In the genomic region with DNA sequence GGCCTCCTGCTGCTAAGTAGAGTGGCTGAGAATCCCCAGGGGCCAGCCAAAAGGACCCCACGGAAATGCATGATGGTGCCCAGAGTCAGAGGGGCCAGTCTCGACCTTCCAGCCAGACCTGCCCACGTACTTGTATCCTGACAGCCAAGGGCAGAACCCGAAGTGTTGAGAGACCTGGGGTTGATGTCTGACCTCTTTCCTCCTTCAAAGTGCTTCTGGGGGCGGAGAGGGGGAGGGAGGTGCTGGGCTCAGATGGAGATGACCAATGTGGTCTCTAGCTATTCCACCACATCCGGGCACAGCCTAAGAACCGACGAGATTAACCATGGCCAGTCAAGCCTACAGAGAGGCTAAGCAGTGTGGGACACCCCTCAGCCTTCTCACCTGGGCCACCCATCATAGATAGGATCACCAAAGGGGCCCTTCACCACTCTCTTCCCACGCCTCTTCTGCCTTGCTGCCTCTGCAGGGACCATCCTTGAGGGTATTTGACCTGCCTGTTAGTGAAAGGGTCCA, we compare ENCODE assay signal across 15 mouse cellular contexts. TPM values are rescaled to one million over a fixed set of nuclear protein-coding genes. Genes with fewer than 3 reads are reported as not detected.
DNase-seq lines count a peak whose midpoint lies in the region; ATAC-seq lines count a peak whose summit lies in the region.
"Had no signal": no experiment of that assay in that cellular context is flagged by ENCODE, and none has a peak within 500 bp of the region (broad histone marks: within the 10 kb centered on the region; RNA-seq: fewer than 3 reads in every experiment).

No protein-coding gene starts in this region.

- no peaks in the 10 kb centered on the region for H3K27me3 ChIP-seq in hindbrain, embryonic 15.5 days
- H3K27me3 ChIP-seq in hindbrain, embryonic 12.5 days, result no peaks in the 10 kb centered on the region; the same call in 1 of the 2 replicates
- H3K27me3 ChIP-seq in limb, embryonic 15.5 days, result no peaks in the 10 kb centered on the region
- peaks cover 12% of the 10 kb centered on the region; the same call in 1 of the 2 replicates for H3K27me3 ChIP-seq in limb, embryonic 10.5 days (ENCODE audit: low read depth, poor library complexity, severe bottlenecking)
- H3K27me3 ChIP-seq: liver, embryonic 15.5 days had no signal

- no peaks in the 10 kb centered on the region for H3K9me3 ChIP-seq in hindbrain, embryonic 15.5 days
- H3K9me3 ChIP-seq in hindbrain, embryonic 12.5 days (replicated peaks), result no peaks in the 10 kb centered on the region
- no peaks in the 10 kb centered on the region for H3K9me3 ChIP-seq in limb, embryonic 15.5 days
- H3K9me3 ChIP-seq in limb, embryonic 10.5 days (replicated peaks), result no peaks in the 10 kb centered on the region
- H3K9me3 ChIP-seq: liver, embryonic 15.5 days had no signal

- H3K36me3 ChIP-seq in hindbrain, embryonic 15.5 days, result peaks cover 30% of the 10 kb centered on the region
- peaks cover 62% of the 10 kb centered on the region for H3K36me3 ChIP-seq in hindbrain, embryonic 12.5 days
- peaks cover 77% of the 10 kb centered on the region for H3K36me3 ChIP-seq in limb, embryonic 15.5 days
- H3K36me3 ChIP-seq in limb, embryonic 10.5 days, result no peaks in the 10 kb centered on the region
- H3K36me3 ChIP-seq: liver, embryonic 15.5 days had no signal

- H3K4me1 ChIP-seq in hindbrain, embryonic 15.5 days (replicated peaks), result peaks cover 51% of the 10 kb centered on the region
- H3K4me1 ChIP-seq in hindbrain, embryonic 12.5 days, result peaks cover 24% of the 10 kb centered on the region
- peaks cover 34% of the 10 kb centered on the region for H3K4me1 ChIP-seq in limb, embryonic 15.5 days
- peaks cover 32% of the 10 kb centered on the region for H3K4me1 ChIP-seq in limb, embryonic 10.5 days
- H3K4me1 ChIP-seq: liver, embryonic 15.5 days had no signal

- peak overlapping the region; percentile 78 for H3K27ac ChIP-seq in hindbrain, embryonic 15.5 days (replicated peaks)
- no peak overlapping the region for H3K27ac ChIP-seq in hindbrain, embryonic 12.5 days
- H3K27ac ChIP-seq in limb, embryonic 15.5 days, result 0 out of 2 replicates have a peak overlapping the region, but pooled peaks have one; percentile 44
- H3K27ac ChIP-seq in limb, embryonic 10.5 days, result no peak overlapping the region
- H3K27ac ChIP-seq: liver, embryonic 15.5 days; macrophage had no signal

- 81% methylated on average over 9 of the region's 9 CpGs for WGBS in hindbrain, embryonic 15.5 days
- WGBS in hindbrain, embryonic 12.5 days, result 83% methylated on average over 9 of the region's 9 CpGs
- 87% methylated on average over 9 of the region's 9 CpGs for WGBS in limb, embryonic 15.5 days
- 81% methylated on average over 9 of the region's 9 CpGs for WGBS in limb, embryonic 10.5 days

- peak; percentile 26 for DNase-seq in cerebellum, adult 11 months
- DNase-seq in limb, embryonic 10.5 days (ENCODE audit: low spot score), result no peak
- DNase-seq in cerebellum, postnatal 36 days, result peak; percentile 5 to 13
- DNase-seq: right cerebral cortex, postnatal 4 days; thymus, postnatal 4 days had no signal

- no peak for ATAC-seq in cerebellum, adult (ENCODE audit: insufficient number of reproducible peaks, low FRiP score, low TSS enrichment)
- ATAC-seq in hindbrain, embryonic 15.5 days (ENCODE audit: low FRiP score, low read depth), result no peak
- no peak for ATAC-seq in hindbrain, embryonic 12.5 days (ENCODE audit: low FRiP score)
- ATAC-seq in limb, embryonic 15.5 days (ENCODE audit: insufficient number of reproducible peaks, low FRiP score, low TSS enrichment, low read depth), result no peak
- no peak for ATAC-seq in erythroblast, adult 5-6 weeks (replicated peaks; ENCODE audit: low FRiP score, poor library complexity, severe bottlenecking)

- H3K4me3 ChIP-seq in hindbrain, embryonic 15.5 days, result no peak overlapping the region
- no peak overlapping the region for H3K4me3 ChIP-seq in hindbrain, embryonic 12.5 days
- H3K4me3 ChIP-seq in limb, embryonic 15.5 days, result no peak overlapping the region
- no peak overlapping the region for H3K4me3 ChIP-seq in limb, embryonic 10.5 days
- H3K4me3 ChIP-seq: erythroblast, embryonic 14.5 days; liver, embryonic 15.5 days had no signal

- no peak overlapping the region for H3K4me2 ChIP-seq in hindbrain, embryonic 15.5 days
- H3K4me2 ChIP-seq in hindbrain, embryonic 12.5 days (replicated peaks), result no peak overlapping the region
- H3K4me2 ChIP-seq in limb, embryonic 15.5 days, result no peak overlapping the region
- H3K4me2 ChIP-seq: heart, embryonic 11.5 days; hindbrain, embryonic 14.5 days; liver, embryonic 15.5 days had no signal

- no peak overlapping the region for H3K9ac ChIP-seq in hindbrain, embryonic 15.5 days
- no peak overlapping the region for H3K9ac ChIP-seq in hindbrain, embryonic 12.5 days
- H3K9ac ChIP-seq in limb, embryonic 15.5 days, result no peak overlapping the region
- H3K9ac ChIP-seq: hindbrain, embryonic 14.5 days; liver, embryonic 15.5 days had no signal

RNA-seq across cellular contexts. Expression of a gene that starts 29.7 kb away (rescaled TPM):
- 1.6 and 2.1 TPM in 2 replicates for polyA plus RNA-seq in hindbrain, embryonic 15.5 days (2015; fragmentation: Nextera tagmentation; extraction: Ambion mirVana)
- 1.0 and 1.1 TPM in 2 replicates for polyA plus RNA-seq in hindbrain, embryonic 12.5 days (2016; fragmentation: Nextera tagmentation; extraction: Ambion mirVana)
- polyA plus RNA-seq in limb, embryonic 15.5 days (2015; fragmentation: Nextera tagmentation; extraction: Ambion mirVana), result 1.7 and 4.8 TPM in 2 replicates
- 0.16 and 0.45 TPM in 2 replicates for polyA plus RNA-seq in limb, embryonic 10.5 days (2016; fragmentation: Nextera tagmentation; extraction: Ambion mirVana)
- not detected in 2 replicates for total RNA-seq in erythroblast, adult 5-6 weeks (2015; ENCODE audit: low replicate concordance)
- not detected in 2 replicates for total RNA-seq in erythroblast, adult 5-6 weeks (2017; ENCODE audit: low replicate concordance)
- polyA plus RNA-seq: erythroblast, embryonic 14.5 days; macrophage had no signal

Comparison
In these comparisons a context has a peak if more than half of its experiments do, and no peak if none do; other contexts are left out.
1. H3K27ac ChIP-seq: peak in hindbrain, embryonic 15.5 days (single experiment) and limb, embryonic 15.5 days (single experiment); none in hindbrain, embryonic 12.5 days (single experiment) and limb, embryonic 10.5 days (single experiment).